Mouse (Mus musculus): Measurements from ENCODE around the gene Trf.

DNA sequence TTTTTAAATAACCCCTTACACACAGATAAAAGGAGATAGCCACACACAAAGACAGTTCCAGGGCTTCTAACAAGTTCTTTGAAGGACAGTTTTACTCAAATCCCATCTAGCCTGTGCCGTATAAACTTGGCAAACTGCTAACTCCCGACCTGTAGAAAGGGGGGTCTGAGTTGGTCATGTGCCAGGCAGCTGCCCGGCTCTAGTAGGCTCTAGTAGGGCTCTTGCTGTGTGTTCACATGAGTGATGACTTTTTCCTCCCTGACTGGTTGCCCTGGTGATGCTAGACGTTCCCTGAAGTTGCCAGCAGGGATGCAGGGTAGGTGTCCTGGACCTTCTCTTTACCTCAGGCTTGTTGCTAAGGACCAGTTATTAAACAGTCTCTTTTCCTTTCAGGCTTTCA lies 40.9 kb upstream of the Trf start:
- no peak for TF ChIP-seq CTCF (IDR thresholded peaks at IDR 0.05; ENCODE audit: borderline replicate concordance, control insufficient read depth, extremely low read depth, insufficient read depth, low read length, poor library complexity)
- no peak for TF ChIP-seq POLR2A (IDR thresholded peaks at IDR 0.05; ENCODE audit: control insufficient read depth, extremely low read depth, insufficient read depth, low read length, poor library complexity)
